Mouse (Mus musculus): ENCODE measurements at regions not wholly inside any gene's neighbourhood (a gene's known extent, or its start where the extent isn't known, plus 50 kb on each side); places are given as distances from the start of the nearest gene placed in this dataset.

DNA sequence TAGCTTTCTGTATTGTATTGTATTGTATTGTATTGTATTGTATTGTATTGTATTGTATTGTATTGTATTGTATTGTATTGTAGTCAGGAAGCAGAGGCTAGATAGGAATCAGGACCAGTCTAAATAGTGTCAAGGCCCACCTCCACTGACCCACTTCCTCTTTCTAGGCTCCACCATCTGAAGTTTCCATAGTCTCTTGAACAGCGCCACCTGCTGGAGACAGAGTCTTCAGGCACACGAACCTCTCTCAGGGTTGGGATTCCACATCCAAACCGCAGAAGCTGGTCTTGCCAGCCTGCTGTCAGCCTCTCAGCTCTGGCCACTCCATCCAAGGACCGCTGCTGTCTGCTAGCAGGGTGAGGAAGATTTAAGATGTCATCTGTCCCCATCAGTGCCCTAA is 234.6 kb downstream of the Cdh26 start:
- DNase-seq, result peak; percentile 42 to 48

DNA sequence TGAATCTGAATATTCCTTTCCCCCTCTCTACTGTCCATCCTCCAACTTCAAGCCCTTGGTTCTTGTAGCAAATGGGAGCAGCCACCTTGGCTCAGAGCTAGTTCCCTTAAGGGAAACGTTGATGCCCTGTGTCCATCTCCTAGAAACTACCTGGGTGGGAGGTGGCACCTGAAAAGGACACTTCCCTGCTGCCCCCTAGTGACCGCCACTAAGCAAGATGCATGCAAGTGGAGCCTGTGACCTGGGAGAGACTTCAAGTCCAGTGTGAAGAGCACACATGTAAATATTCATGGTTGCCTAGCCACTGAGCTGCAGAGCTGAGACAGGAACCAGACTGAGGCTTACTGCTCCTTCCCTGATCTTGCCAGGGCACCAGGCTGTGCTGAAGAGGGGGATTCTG is 238.1 kb downstream of the Cdh26 start:
- DNase-seq, result peak; percentile 13 to 29

DNA sequence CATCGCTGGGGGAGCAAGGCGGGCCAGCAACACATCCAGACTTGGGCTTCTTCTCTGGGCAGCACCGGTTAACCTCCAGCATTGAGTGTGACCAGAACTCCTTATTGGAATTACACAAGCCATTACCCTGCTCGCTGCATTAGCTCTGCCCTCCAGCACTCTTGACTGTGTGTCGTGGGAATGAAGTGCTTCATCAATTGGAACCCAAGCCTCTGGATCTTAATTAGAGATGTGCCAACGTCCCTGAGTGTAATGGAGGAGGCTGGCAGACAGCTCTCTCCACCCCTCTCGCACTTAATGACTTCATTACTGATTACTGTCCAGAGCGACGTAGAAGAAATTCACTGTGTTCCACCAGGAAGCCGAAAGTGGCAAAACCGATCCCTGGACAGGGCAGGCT is 240.6 kb downstream of the Cdh26 start:
- DNase-seq, result no peak

DNA sequence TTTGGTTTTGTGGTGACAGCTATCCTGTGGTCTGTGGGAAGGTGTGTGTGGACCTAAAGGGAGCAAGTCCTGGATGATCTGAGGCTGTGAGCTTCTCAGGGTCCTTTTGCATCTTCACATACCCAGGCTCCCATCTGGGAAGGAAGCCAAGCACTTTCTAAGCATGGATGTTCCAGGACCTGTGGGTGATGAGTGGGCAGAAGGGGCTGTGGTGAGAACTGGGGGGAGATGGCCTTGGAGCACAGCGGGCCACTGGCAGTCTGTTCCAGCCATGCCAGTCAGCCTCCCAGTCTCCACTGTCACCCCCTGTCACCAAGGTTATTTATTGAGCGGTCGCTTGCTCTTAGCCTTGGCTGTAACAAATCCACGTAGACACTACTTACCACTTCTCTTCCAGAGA is 243.3 kb downstream of the Cdh26 start:
- no peak for DNase-seq

DNA sequence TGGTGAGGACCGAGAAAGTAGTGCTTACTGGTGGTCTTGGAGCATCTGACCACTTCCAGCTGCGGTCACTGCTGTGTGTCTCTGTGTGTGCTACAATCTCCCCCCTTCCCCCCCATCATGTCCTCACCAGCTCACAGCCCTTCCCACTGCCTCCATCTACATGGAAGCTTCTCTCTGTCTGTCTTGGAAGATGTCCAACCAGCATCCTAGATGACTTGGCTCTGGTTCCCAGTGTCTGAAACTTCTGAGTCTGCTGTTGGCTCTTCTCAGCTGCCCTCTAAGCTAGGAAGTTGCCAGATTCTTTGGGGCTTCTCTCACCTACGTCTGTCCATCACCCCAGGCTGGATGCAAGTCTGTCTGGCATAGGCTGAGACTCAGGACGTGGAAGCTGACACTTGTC is 244.3 kb downstream of the Cdh26 start:
- no peak for DNase-seq

DNA sequence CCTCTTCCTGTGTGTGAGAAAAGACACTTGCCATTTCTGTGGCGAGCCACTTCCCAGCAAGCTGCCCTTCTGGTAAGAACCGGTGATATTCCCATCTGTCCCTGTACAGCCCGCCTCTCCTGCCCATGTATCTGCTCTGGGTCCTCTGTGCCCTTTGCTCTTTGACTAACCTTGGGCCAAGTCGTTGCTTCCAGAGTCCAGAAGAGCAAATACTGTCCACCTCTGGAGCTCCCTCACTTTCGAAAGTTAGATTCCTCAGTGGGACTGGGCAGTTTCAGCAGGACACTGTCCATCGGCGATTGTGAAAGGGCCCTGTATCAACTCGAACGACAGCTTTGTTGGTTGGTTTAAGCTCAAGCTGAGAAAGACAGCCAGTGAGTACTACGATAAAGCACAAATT is 246.6 kb downstream of the Cdh26 start:
- no peak for DNase-seq

DNA sequence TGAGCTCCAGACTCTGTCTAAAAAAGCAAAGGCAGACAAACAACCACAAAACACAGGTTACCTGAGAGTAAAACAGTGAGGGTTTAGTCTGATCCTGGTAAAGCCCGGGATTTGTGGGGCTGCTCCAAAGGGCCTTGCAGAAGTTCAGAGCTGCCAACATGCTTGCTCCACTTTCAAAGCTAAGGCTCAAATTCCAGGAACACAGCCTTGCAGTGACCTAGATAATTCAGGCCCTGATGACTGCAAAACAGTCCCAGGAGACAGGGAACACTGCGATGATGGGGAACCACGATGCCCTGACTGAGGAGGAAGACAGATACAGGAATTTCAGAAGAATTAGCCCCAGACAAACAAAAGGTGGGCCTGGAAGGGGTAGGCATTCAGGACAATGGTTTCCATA is 250.0 kb downstream of the Cdh26 start:
- no peak for DNase-seq

DNA sequence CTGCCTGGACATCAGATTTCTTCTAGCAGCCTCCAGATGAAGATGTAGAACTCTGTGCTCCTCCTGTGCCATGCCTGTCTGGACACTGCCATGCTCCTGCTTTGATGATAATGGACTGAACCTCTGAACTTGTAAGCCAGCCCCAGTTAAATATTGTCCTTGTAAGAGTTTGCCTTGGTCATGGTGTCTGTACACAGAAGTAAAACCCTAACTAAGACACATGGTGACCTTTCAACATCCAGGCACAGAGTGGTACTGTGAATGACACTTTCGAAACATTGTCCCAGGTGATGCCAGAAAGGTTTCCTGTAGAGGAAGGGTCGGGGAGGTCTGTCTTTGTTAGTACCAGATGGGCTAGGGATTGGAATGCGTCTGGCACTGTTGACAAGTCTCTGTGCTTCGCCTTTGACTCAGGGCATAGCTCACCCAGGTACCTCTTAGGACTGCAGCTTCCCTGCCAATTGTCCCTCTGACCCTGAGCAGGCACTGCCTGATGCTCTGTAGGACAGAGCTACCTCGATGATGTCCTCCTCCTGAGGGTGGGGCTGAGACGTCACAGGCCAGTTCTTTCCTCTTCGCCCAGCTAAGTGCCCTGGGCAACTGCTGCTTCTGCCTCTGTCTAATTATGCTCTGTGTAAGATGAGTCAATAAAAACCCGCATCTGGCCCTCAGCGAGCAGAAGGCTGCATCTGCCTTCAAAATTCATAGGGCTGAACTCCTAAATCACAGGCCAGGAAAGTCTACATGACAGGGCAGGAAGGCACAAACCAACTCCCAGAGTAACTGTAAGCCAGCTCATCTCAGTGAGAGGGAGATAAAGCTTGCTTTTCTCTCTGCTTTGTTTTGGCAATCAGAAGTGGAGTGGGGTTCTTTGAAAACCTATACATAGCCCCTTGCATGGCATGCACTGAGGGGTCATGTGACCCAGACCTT is 254.0 kb downstream of the Cdh26 start:
- no peak for DNase-seq

DNA sequence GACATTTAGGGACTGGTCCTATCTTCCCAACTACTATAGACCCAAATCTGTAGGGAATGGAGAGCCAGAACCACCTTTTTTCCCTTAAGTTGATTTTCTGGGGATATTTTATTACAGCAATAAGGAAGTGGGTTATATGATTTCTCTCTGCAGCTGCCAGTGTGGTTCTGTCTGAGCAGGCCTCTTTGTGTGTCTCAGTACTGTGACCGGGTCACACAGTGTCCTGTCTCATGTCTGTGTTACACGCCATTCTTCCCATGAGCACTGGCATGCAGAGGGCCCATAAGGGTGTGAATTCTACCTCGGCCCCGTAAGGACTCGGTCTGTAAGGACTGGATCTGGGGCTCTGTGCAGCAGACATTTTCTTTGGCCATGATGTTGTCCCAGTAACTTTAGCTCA is 254.9 kb downstream of the Cdh26 start:
- no peak for DNase-seq

DNA sequence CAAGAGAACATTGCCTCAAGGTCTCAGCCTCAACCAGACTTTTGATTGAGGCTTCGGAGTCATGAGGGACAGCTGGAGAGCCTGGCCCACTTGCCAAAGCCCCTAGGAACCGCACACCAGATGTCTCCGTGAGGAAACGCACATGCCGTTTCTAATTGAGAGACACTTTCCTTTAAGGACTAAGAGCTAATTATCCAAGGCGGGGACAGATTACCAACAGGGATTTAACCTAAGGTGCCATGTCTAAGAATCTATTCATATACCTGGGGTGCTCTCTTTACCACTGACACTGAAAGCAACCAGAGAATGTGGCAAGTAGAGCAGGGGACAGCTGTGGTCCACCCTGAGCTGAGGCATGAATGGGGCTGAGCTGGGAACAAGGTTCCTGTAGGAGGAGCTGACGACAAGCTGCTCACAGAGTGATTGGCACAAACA is 255.9 kb downstream of the Cdh26 start:
- no peak for DNase-seq

DNA sequence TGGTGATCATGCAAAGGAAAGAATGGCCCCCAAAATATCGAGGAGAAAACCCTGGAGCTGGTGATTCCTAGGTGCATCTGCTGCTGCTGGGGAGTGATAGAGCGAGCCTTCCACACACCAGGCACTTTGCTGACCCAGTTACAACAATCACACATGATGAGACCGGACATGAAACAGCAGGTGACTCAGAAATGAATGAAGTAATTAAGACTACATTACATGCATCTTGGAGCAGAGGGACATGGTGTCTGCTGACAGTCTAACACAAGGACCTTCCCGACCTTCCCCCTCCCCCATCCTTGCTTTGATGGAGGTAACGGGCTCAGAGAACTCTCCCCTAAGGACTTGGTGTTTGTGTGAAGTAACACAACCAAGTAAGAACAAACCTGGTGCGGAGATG is 258.3 kb downstream of the Cdh26 start:
- no peak for DNase-seq

DNA sequence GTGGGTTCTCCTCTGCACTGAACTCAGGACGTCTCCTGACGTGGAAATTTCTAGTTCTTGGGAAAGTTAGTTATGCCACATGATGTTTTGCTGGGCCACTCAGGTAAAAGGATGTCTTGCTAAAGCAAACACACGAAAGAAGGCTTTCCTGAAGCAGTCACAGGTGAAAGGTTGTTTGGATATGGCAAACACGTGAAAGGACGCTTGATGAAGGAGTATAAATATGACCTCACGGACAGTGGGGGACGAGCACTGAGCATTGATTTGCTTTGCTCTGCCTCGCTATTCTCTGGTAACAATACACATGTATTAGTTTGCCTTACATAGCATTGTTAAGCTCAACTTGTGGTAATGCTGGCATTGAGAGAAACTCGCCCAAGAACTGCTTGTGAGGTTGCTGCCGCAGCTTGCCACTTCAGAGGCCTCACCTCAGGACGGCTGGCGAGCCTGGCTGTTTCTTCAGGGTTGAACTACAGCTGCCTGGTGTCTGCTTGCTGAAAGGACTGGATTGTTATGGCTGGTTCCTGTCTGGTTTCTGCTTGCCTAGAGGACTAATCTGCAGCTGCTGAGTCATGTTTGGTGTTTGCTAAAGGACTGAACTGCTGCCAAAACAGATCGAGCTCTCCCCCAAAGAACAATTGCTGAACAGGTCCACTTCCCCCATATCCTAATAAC is 261.0 kb downstream of the Cdh26 start:
- peak; percentile 10 to 35 for DNase-seq

DNA sequence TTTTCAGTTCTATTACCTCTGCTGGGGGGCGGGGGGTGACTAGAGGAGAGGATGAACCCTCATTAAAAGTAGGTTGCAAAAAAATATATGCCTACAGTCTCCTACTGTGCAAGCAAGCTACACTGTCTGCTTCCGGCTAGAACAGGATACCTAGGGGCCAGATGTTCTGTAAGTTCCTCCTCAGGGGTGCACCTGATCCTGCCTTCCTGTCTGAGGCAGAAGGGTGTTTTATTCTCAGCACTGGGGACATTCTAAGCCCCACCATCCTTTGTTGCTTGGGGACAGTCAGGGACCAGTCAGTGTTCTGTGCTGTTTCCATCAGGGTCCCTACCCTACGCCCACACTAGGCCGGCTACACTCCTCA is 261.5 kb downstream of the Cdh26 start:
- DNase-seq, result no peak

DNA sequence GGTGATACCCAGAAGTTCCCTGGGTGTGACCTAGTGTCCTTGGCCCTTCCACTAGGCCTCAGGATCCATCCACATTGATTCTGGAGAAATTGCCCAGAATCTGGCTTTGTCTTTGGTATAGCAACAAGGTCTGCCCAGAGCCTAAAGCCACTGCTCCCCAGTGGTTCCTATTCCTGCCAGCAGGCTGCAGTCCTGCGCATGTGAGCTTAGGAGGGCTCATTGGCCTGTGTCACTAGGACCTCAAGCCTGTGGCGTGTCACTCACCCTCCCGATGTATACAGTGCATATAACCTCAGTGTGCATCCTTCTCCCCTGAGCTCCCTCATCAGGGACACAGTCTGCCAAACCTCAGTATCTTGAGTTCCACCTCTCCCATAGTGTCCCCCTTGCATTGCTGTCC is 261.9 kb downstream of the Cdh26 start:
- DNase-seq, result no peak

DNA sequence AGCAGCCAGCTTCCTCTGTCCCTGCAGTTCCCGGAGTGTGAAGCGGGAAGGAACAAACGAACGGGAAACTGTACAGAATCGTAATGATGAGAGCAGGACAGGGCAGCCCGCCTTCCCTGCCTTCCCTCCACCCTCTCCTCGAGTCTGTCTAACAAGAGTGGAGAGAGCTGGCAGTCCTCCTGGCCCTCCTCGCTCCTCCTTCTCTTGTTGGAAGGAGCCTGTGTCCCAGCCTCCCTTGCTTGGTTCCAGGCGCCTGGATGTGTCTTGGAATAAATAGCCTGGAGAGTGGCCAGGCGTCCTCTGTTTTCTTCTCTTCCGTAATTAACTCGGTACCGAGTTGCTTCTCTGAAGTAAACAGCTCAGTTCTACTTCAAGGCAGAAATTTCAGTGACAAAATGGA is 268.3 kb downstream of the Cdh26 start:
- DNase-seq, result peak; percentile 30 to 44

DNA sequence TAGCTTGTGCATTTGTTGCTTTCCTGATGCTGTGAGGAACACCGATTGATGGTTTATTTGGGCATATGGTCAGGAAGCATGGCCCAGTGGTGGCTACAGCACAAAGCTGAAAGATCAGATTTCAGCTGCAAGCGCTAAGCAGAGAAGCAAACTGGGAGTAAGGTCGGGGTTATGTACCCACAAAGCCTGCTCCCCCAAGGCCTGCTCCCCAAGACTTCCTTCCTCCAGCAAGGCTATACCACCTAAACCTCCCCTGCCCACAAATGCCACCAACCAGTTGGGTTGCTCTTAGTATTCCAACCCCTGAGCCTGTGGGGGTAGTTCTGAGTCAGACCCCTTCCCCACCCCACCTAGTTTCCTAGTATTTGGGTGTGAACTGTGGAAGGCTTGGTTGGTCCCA is 270.5 kb downstream of the Cdh26 start:
- no peak for DNase-seq

DNA sequence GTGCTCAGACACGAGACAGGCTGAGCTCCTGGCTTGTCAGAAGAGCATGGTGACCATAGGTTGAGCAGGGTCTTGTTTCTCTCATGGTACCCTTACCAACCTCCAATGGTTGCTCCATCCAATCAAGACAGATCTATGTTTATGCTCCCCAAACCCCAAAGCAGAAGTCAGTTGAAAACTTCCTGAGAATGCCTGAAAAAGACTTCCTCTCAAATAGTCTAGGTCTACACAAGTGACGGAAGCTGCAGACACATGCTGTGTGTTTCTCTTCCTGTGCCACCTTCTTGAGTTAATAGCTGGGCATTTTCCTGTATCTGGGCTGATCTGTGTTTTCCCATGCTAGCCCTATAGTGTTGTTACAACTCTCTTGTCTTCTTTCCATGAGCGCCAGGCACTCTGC is 274.2 kb downstream of the Cdh26 start:
- DNase-seq, result no peak

DNA sequence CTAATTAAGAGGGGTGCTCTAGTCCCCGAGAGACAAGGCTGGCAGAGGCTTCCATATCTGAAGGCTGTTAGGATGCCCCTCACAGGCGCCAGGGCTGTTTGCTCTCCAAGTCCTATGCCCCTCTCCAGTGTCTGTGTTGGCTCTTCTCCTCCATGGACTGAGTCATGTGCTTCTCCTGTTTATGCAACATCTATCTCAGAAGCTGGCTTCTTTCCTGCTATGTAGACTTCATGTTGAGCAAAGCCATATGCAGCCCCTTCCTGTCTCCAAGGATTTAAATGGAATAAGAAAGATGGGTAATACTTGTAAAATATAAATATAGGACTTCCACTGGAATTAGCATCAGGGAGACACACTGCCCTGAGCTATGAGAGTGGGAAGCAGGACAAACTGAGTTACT is 278.3 kb downstream of the Cdh26 start:
- DNase-seq, result no peak

DNA sequence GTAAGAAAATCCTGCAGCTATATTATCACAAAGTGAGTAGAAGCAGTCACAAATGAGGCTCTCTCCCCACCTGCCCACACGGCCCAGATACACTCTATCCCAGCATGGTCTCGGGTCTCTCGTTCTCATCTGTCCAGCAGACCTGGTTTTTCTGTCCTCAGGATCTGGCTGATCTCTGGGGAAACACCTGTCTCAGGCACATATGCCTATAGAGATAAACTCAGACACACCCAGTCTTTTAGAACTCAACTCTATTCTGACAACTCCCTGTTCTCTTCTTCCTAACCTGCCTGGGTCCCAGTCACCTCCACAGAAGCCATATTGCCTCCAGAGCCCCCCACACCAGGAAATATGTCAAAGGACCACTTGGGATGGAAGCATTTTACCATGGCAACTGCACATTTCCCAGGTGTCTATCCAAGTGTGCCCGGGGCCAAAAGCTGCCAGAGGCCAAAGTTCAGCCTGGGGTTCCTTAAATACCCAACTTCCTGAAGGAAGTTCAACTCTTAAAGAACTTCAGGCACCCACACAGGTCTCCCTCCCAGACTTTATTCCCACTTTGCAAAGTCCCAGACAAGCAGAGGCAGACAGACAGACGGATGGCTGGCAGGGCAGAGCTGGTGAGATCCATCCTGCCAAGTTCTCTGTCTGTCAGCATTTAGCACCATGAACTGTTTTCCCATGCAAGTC is 279.0 kb downstream of the Cdh26 start:
- no peak for DNase-seq

DNA sequence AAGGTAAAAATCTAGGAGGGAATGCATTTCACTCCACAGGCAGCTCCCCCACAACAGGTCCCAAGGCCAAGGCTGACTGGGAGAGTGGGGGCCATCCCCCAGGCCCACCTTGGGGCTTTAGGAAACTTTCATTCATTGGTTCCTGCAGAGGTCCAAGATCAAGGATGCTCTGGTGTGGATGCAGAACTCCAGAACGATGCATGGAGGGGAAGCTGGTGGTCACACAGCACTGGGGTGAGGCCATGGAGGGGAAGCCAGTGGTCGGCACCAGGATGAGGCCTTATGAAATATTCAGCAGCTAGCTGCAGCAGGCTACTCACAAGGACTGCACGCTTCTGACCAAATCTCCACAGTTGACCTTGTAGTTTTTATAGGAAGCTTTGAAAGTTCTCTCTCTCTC is 279.7 kb downstream of the Cdh26 start:
- no peak for DNase-seq

DNA sequence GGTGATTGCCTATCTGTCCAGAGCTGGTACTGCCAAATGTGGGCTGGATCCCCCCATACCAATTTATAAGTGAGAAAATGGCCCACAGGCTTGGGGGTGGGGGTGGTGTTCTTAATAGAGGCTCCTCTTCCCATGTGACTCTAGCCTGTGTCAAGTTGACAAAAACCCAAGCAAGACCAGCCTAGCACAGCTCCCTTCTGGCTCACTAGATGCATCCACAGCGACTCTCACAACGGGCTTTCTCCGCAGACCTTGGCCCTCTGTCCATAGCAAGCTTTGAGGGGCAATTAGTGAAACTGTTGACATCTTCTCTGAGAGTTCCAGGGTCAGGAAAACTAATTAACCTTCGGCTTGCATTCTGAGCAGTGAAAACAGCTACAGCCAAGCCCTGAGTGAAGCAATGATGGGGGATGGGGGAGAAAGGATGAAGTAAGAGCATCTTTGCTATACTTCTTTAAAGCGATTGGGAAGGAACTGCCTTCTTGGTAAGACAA is 281.3 kb downstream of the Cdh26 start:
- DNase-seq, result no peak

DNA sequence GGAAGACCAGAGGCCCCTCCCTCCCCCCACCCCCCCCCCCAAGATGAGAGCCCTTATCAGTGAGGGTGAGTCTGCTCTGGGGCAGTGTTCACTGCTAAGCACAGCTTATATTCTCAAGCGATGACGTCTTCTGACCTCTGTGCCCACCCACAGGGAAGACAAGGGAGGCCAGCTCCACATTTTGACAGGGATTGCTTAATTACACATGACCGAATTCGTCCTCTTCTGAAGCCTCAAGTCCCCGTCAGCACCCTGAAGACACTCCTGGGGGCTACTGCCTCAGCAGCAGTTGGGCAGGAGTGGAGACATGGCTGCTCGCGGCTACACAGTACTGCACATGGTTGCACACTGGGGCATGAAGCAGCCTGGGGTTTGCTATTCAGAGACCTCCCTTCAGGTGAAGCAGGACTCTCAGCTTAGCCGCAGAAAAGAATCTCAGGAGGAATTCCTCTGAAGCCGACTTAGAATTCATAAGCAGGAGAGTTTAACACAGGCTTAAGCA is 282.1 kb downstream of the Cdh26 start:
- DNase-seq, result no peak

DNA sequence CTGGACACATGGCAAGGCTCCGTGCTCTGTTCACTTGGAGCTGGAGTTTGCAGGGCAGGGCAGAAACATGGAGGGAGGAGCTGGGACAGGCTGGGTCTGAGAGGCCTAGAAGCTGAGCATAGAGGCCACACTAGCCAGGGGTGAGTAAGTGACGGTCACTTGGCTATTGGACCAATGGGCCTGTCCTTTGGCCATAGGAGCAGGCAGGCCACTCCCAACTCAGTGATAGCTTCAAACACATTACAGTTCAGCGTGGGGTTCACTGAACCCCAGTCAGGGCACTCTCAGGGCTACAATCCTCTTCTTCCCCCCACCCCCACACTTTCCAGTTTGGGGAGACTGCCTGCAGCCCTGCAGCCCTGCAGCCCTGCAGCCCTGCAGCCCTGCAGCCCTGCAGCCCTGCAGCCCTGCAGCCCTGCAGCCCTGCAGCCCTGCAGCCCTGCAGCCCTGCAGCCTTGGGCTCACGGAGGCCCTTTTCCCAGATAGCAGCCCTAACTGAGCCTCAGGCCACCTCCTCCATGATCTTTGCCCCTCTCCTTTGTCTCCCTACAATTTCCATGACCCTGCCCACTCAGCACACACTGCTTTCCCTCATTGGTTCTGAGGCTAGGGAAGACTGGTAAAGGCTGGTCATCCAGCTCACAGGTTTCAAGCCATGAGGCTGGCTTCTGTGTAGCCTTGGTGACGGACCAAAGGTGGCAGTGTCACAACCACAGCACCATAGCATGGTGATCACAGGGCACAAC is 285.3 kb downstream of the Cdh26 start:
- DNase-seq, result no peak

All from lung, adult 18-20 months (tissue).